Mouse (Mus musculus): ENCODE measurements around the gene Spcs2. TPM values are rescaled to one million over a fixed set of nuclear protein-coding genes. Genes with fewer than 3 reads are reported as not detected.
"Not testable (repeated sequence)": the region's sequence is repeated elsewhere in the genome, so short reads cannot be mapped to it uniquely, and the experiment has no call there.

Spcs2 gene
- polyA plus RNA-seq, 1 experiment, result 130 TPM

- Histone ChIP-seq H3K4me1 (ENCODE audit: control insufficient read depth, insufficient read depth, low read length) (no peaks in the 10 kb centered on the region), H3K27ac (ENCODE audit: insufficient read depth, low read depth, low read length) (no peak overlapping the region), H3K4me3 (ENCODE audit: insufficient read depth, low read length) (no peak overlapping the region)
- TF ChIP-seq CTCF (IDR thresholded peaks at IDR 0.05; ENCODE audit: low read depth, low read length), result no peak
- TF ChIP-seq POLR2A (IDR thresholded peaks at IDR 0.05; ENCODE audit: borderline replicate concordance, low read depth, low read length), result no peak
These were observed 52.4 kb downstream of the Spcs2 start for GRCm38 (mm10) chr7:99810814-99811213.

GRCm38 (mm10) chr7:99807043-99807442 is 56.2 kb downstream of the Spcs2 start:
- H3K27ac ChIP-seq (ENCODE audit: insufficient read depth, low read depth, low read length); H3K4me1 ChIP-seq (ENCODE audit: control insufficient read depth, insufficient read depth, low read length); H3K4me3 ChIP-seq (ENCODE audit: insufficient read depth, low read length): not testable (repeated sequence)

- no peak overlapping the region for H3K27ac ChIP-seq (ENCODE audit: insufficient read depth, low read depth, low read length)
- H3K4me1 ChIP-seq (ENCODE audit: control insufficient read depth, insufficient read depth, low read length), result no peaks in the 10 kb centered on the region
- TF ChIP-seq CTCF (IDR thresholded peaks at IDR 0.05; ENCODE audit: low read depth, low read length), result no peak
- TF ChIP-seq POLR2A (IDR thresholded peaks at IDR 0.05; ENCODE audit: borderline replicate concordance, low read depth, low read length), result no peak
- H3K4me3 ChIP-seq (ENCODE audit: insufficient read depth, low read length), result no peak overlapping the region
These were observed 57.9 kb downstream of the Spcs2 start for GRCm38 (mm10) chr7:99805340-99805739.

GRCm38 (mm10) chr7:99804033-99804432 is 59.2 kb downstream of the Spcs2 start:
- not testable (repeated sequence) for H3K4me3 ChIP-seq (ENCODE audit: insufficient read depth, low read length); H3K27ac ChIP-seq (ENCODE audit: insufficient read depth, low read depth, low read length); H3K4me1 ChIP-seq (ENCODE audit: control insufficient read depth, insufficient read depth, low read length)

- TF ChIP-seq POLR2A (IDR thresholded peaks at IDR 0.05; ENCODE audit: borderline replicate concordance, low read depth, low read length), result no peak
- no peak for TF ChIP-seq CTCF (IDR thresholded peaks at IDR 0.05; ENCODE audit: low read depth, low read length)
- Histone ChIP-seq H3K4me1 (ENCODE audit: control insufficient read depth, insufficient read depth, low read length) (no peaks in the 10 kb centered on the region), H3K4me3 (ENCODE audit: insufficient read depth, low read length) (no peak overlapping the region), H3K27ac (ENCODE audit: insufficient read depth, low read depth, low read length) (no peak overlapping the region)
These were observed 59.7 kb downstream of the Spcs2 start for GRCm38 (mm10) chr7:99803535-99803934.

- no peak for TF ChIP-seq CTCF (IDR thresholded peaks at IDR 0.05; ENCODE audit: low read depth, low read length)
- TF ChIP-seq POLR2A (IDR thresholded peaks at IDR 0.05; ENCODE audit: borderline replicate concordance, low read depth, low read length), result no peak
- Histone ChIP-seq H3K4me1 (ENCODE audit: control insufficient read depth, insufficient read depth, low read length) (peaks cover 14% of the 10 kb centered on the region), H3K27ac (ENCODE audit: insufficient read depth, low read depth, low read length) (no peak overlapping the region), H3K4me3 (ENCODE audit: insufficient read depth, low read length) (no peak overlapping the region)
These were observed 64.1 kb downstream of the Spcs2 start for GRCm38 (mm10) chr7:99799118-99799517.

GRCm38 (mm10) chr7:99797911-99798647 is 65.2 kb downstream of the Spcs2 start:
- TF ChIP-seq POLR2A (IDR thresholded peaks at IDR 0.05; ENCODE audit: borderline replicate concordance, low read depth, low read length), result no peak
- TF ChIP-seq CTCF (IDR thresholded peaks at IDR 0.05; ENCODE audit: low read depth, low read length), result no peak
- H3K4me1 ChIP-seq (ENCODE audit: control insufficient read depth, insufficient read depth, low read length), result peaks cover 19% of the 10 kb centered on the region

GRCm38 (mm10) chr7:99797261-99797660 is 66.0 kb downstream of the Spcs2 start:
- H3K4me1 ChIP-seq (ENCODE audit: control insufficient read depth, insufficient read depth, low read length), result peaks cover 19% of the 10 kb centered on the region
- H3K27ac ChIP-seq (ENCODE audit: insufficient read depth, low read depth, low read length), result no peak overlapping the region
- no peak overlapping the region for H3K4me3 ChIP-seq (ENCODE audit: insufficient read depth, low read length)
- no peak for TF ChIP-seq POLR2A (IDR thresholded peaks at IDR 0.05; ENCODE audit: borderline replicate concordance, low read depth, low read length)

More at GRCm38 (mm10) chr7:99797911-99798647, 65.2 kb downstream of the Spcs2 start:
- Histone ChIP-seq H3K27ac (ENCODE audit: insufficient read depth, low read depth, low read length) (no peak overlapping the region), H3K4me3 (ENCODE audit: insufficient read depth, low read length) (no peak overlapping the region)

GRCm38 (mm10) chr7:99796471-99796870 is 66.8 kb downstream of the Spcs2 start:
- H3K27ac ChIP-seq (ENCODE audit: insufficient read depth, low read depth, low read length), result no peak overlapping the region
- TF ChIP-seq CTCF (IDR thresholded peaks at IDR 0.05; ENCODE audit: low read depth, low read length) (no peak), POLR2A (IDR thresholded peaks at IDR 0.05; ENCODE audit: borderline replicate concordance, low read depth, low read length) (no peak)
- H3K4me1 ChIP-seq (ENCODE audit: control insufficient read depth, insufficient read depth, low read length), result peaks cover 19% of the 10 kb centered on the region
- no peak overlapping the region for H3K4me3 ChIP-seq (ENCODE audit: insufficient read depth, low read length)

GRCm38 (mm10) chr7:99795192-99795981 is 67.9 kb downstream of the Spcs2 start:
- Histone ChIP-seq H3K27ac (ENCODE audit: insufficient read depth, low read depth, low read length) (no peak overlapping the region), H3K4me3 (ENCODE audit: insufficient read depth, low read length) (no peak overlapping the region), H3K4me1 (ENCODE audit: control insufficient read depth, insufficient read depth, low read length) (peaks cover 19% of the 10 kb centered on the region)
- TF ChIP-seq POLR2A (IDR thresholded peaks at IDR 0.05; ENCODE audit: borderline replicate concordance, low read depth, low read length), result no peak
- TF ChIP-seq CTCF (IDR thresholded peaks at IDR 0.05; ENCODE audit: low read depth, low read length), result no peak

All from bone marrow macrophage, adult 2 months (primary cell).